Mouse (Mus musculus) brain, embryonic 14.5 days (tissue): ENCODE results near the gene 1700029H14Rik.

ENCODE experiments used
- CTCF ChIP-seq: fragments of 200-500 bp; IDR thresholded peaks from 2 replicates; pipeline ENCODE4 v1.5.1; 2012; ENCODE audit warnings: inconsistent platforms, mild to moderate bottlenecking, moderate library complexity, borderline replicate concordance; ENCODE audit not compliant: insufficient read depth, insufficient read length; ENCODE audit errors: extremely low read depth
- POLR2A ChIP-seq: fragments of 200-500 bp; IDR thresholded peaks from 2 replicates; pipeline ENCODE4 v1.6.1; 2012; ENCODE audit warnings: mild to moderate bottlenecking, inconsistent platforms, borderline replicate concordance; ENCODE audit not compliant: poor library complexity, insufficient read depth, insufficient read length, severe bottlenecking; ENCODE audit errors: extremely low read depth

- TF ChIP-seq POLR2A = no peak
- TF ChIP-seq CTCF = no peak
These were observed 38.9 kb upstream of the 1700029H14Rik start for GRCm38 (mm10) chr8:13601166-13601565.
